Comparison of ENCODE assay signal across 24 mouse cellular contexts in the genomic region with DNA sequence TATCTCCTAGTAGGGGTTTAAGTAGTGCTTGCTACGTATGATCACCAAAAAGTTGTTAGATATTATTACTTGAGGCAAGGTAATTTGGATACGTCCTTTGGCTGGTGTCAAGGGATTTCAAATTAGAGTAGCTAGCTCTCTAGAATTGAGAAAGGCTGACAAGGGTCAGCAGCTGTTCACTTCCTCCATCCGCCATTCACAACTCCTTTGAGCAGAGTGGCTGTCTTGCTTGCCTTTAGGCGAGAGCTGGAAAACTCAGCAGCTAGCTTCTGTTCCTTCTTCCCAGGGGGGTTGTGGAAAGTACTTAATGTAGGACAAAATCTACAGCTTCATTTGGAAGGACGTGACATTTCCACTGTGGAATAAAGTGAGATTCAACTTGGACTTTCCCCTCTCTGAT. TPM values are rescaled to one million over a fixed set of nuclear protein-coding genes. Genes with fewer than 3 reads are reported as not detected.
DNase-seq lines count a peak whose midpoint lies in the region; ATAC-seq and TF ChIP-seq lines count a peak whose summit lies in the region.
"Had no signal": no experiment of that assay in that cellular context is flagged by ENCODE, and none has a peak within 500 bp of the region (broad histone marks: within the 10 kb centered on the region; RNA-seq: fewer than 3 reads in every experiment).

No protein-coding gene starts in this region.

- H3K4me2 ChIP-seq in liver, postnatal 0 days (ENCODE audit: low read depth, low read length), result no peak overlapping the region
- H3K4me2 ChIP-seq: embryonic facial prominence, embryonic 12.5 days; forebrain, embryonic 12.5 days; forebrain, embryonic 15.5 days; heart, embryonic 11.5 days; hindbrain, embryonic 12.5 days; hindbrain, embryonic 15.5 days; intestine, embryonic 15.5 days had no signal

- TF ChIP-seq CTCF in thymus, adult 2 months (IDR thresholded peaks at IDR 0.05; ENCODE audit: borderline replicate concordance, control insufficient read depth, extremely low read depth, insufficient read depth, low read length, poor library complexity), result no peak
- no peak for TF ChIP-seq CTCF in liver, postnatal 0 days (IDR thresholded peaks at IDR 0.05; ENCODE audit: low read depth)

- WGBS in thymus, adult 2 months, result 70% methylated on average over 5 of the region's 5 CpGs
- WGBS in liver, postnatal 0 days (ENCODE audit: insufficient replicate concordance), result 56% methylated on average over 5 of the region's 5 CpGs

- no peak for ATAC-seq in CD4-positive, CD25-positive, alpha-beta regulatory T cell, adult 4 months
- ATAC-seq in liver, postnatal 0 days, result no peak
- ATAC-seq: forebrain, embryonic 15.5 days; intestine, embryonic 15.5 days had no signal

- no peaks in the 10 kb centered on the region for H3K9me3 ChIP-seq in liver, postnatal 0 days (ENCODE audit: low read length)
- H3K9me3 ChIP-seq: embryonic facial prominence, embryonic 12.5 days; forebrain, embryonic 12.5 days; forebrain, embryonic 15.5 days; hindbrain, embryonic 12.5 days; hindbrain, embryonic 15.5 days; intestine, embryonic 15.5 days had no signal

- H3K36me3 ChIP-seq in thymus, adult 2 months (ENCODE audit: control insufficient read depth, insufficient read depth, low read length), result no peaks in the 10 kb centered on the region
- H3K36me3 ChIP-seq in liver, postnatal 0 days (replicated peaks; ENCODE audit: insufficient read depth, low read length), result no peaks in the 10 kb centered on the region
- H3K36me3 ChIP-seq: embryonic facial prominence, embryonic 12.5 days; forebrain, embryonic 12.5 days; forebrain, embryonic 15.5 days; hindbrain, embryonic 12.5 days; hindbrain, embryonic 15.5 days; intestine, embryonic 15.5 days had no signal

- H3K4me1 ChIP-seq in thymus, adult 2 months (replicated peaks; ENCODE audit: control insufficient read depth, insufficient read depth, low read length), result peaks cover 21% of the 10 kb centered on the region
- H3K4me1 ChIP-seq in liver, postnatal 0 days (ENCODE audit: insufficient read depth), result no peaks in the 10 kb centered on the region
- H3K4me1 ChIP-seq: embryonic facial prominence, embryonic 12.5 days; hindbrain, embryonic 12.5 days; intestine, embryonic 15.5 days had no signal

- H3K27me3 ChIP-seq in thymus, adult 2 months (ENCODE audit: control insufficient read depth, insufficient read depth, low read length), result no peaks in the 10 kb centered on the region
- peaks cover 17% of the 10 kb centered on the region; the same call in 1 of the 2 replicates for H3K27me3 ChIP-seq in liver, postnatal 0 days (ENCODE audit: insufficient read depth, low read length)
- H3K27me3 ChIP-seq: embryonic facial prominence, embryonic 12.5 days; forebrain, embryonic 12.5 days; forebrain, embryonic 15.5 days; hindbrain, embryonic 12.5 days; hindbrain, embryonic 15.5 days; intestine, embryonic 15.5 days had no signal

- TF ChIP-seq EP300 in liver, postnatal 0 days (IDR thresholded peaks at IDR 0.05; ENCODE audit: low read depth), result no peak

- H3K27ac ChIP-seq in thymus, adult 2 months (ENCODE audit: control insufficient read depth, insufficient read depth, low read length), result peak overlapping the region; percentile 43; the same call in 1 of the 2 replicates
- no peak overlapping the region for H3K27ac ChIP-seq in liver, postnatal 0 days (ENCODE audit: low read depth)
- H3K27ac ChIP-seq: embryonic facial prominence, embryonic 12.5 days; forebrain, embryonic 12.5 days; forebrain, embryonic 15.5 days; heart, adult 2 months; hindbrain, embryonic 12.5 days; hindbrain, embryonic 15.5 days; intestine, embryonic 15.5 days had no signal

- H3K4me3 ChIP-seq in thymus, adult 2 months (ENCODE audit: control insufficient read depth, insufficient read depth, low read length), result no peak overlapping the region
- H3K4me3 ChIP-seq in liver, postnatal 0 days (ENCODE audit: low read depth, low read length), result no peak overlapping the region
- H3K4me3 ChIP-seq: embryonic facial prominence, embryonic 12.5 days; erythroblast, embryonic 14.5 days; forebrain, embryonic 12.5 days; forebrain, embryonic 15.5 days; heart, adult 2 months; hindbrain, embryonic 12.5 days; hindbrain, embryonic 15.5 days; intestine, embryonic 15.5 days had no signal

- peak; percentile 24 for DNase-seq in CD4-positive, CD25-positive, alpha-beta regulatory T cell, adult 2 months (ENCODE audit: low read depth, low spot score)
- peak; percentile 82 for DNase-seq in heart, adult 11 months
- DNase-seq in heart, adult 9 months (ENCODE audit: low spot score in 2 of 2), result no peak
- no peak for DNase-seq in thymus, adult 2 months
- no peak for DNase-seq in thymus, postnatal 4 days
- no peak for DNase-seq in liver, postnatal 0 days
- no peak for DNase-seq in right cerebral cortex, adult 2 months (ENCODE audit: low spot score in 2 of 2)
- DNase-seq: adrenal gland, adult 8-10 months; adrenal gland, postnatal 25 days; cerebellum, adult 11 months; cerebellum, adult 2 months; cerebellum, adult 9-11 months; cerebellum, postnatal 25 days; gastrocnemius, postnatal 25 days; heart, adult 2 months had no signal

- no peak overlapping the region for H3K9ac ChIP-seq in liver, postnatal 0 days (replicated peaks)
- H3K9ac ChIP-seq: embryonic facial prominence, embryonic 12.5 days; forebrain, embryonic 12.5 days; forebrain, embryonic 15.5 days; hindbrain, embryonic 12.5 days; hindbrain, embryonic 15.5 days; intestine, embryonic 15.5 days had no signal

- TF ChIP-seq POLR2A in thymus, adult 2 months (IDR thresholded peaks at IDR 0.05; ENCODE audit: control insufficient read depth, extremely low read depth, insufficient read depth, low read length, poor library complexity), result no peak

RNA-seq across cellular contexts. Expression of a gene that starts 3.7 kb away (rescaled TPM):
- polyA plus RNA-seq in CD4-positive, CD25-positive, alpha-beta regulatory T cell, adult 4 months (2017; shearing (Covaris generic)), result 10 to 100 TPM; 36.6 to 47.9 TPM
- 11.0 and 11.4 TPM in 2 replicates for polyA plus RNA-seq in thymus, adult 2 months (2012; rRNA removed)
- 1.5 and 1.7 TPM in 2 replicates for polyA plus RNA-seq in liver, postnatal 0 days (2015; fragmentation: Nextera tagmentation; extraction: Ambion mirVana)
- polyA plus RNA-seq: erythroblast, embryonic 14.5 days had no signal

Comparison
In these comparisons a context has a peak if more than half of its experiments do, and no peak if none do; other contexts are left out.
1. DNase-seq: peak in CD4-positive, CD25-positive, alpha-beta regulatory T cell, adult 2 months (single experiment) and heart, adult 11 months (single experiment); none in heart, adult 9 months (0 of 2), thymus, adult 2 months (single experiment), thymus, postnatal 4 days (single experiment), liver, postnatal 0 days (single experiment) and right cerebral cortex, adult 2 months (0 of 2).